Mouse (Mus musculus) urinary bladder, adult 2 months (tissue): ENCODE measurements around the gene Trmt44. TPM values are rescaled to one million over a fixed set of nuclear protein-coding genes. Genes with fewer than 3 reads are reported as not detected.

Source experiments
- DNase-seq: peaks from one replicate; pipeline ENCODE4 v3.0.0; 2022; ENCODE audit warnings: low spot score
- polyA plus RNA-seq: library from polyadenylated mRNA; depleted of rRNA; stranded (reverse); fragments of >200 nt; gene quantifications from 2 replicates; pipeline ENCODE4 v1.2.3, GENCODE M21; 2012; rRNA removed

Gene Trmt44
- polyA plus RNA-seq, 1 experiment: 5.4 TPM

GRCm38 (mm10) chr5:35541059-35541790, 33.6 kb downstream of the Trmt44 start:
- DNase-seq: no peak

GRCm38 (mm10) chr5:35540555-35540954, 34.3 kb downstream of the Trmt44 start:
- no peak for DNase-seq

- DNase-seq: no peak
These were observed 35.3 kb downstream of the Trmt44 start for GRCm38 (mm10) chr5:35539576-35539975.

GRCm38 (mm10) chr5:35538022-35538421, 36.8 kb downstream of the Trmt44 start:
- DNase-seq: no peak

GRCm38 (mm10) chr5:35537474-35537873, 37.4 kb downstream of the Trmt44 start:
- DNase-seq: no peak

- DNase-seq: no peak
These were observed 38.6 kb downstream of the Trmt44 start for GRCm38 (mm10) chr5:35536271-35536670.

GRCm38 (mm10) chr5:35531586-35531985, 43.3 kb downstream of the Trmt44 start:
- DNase-seq: no peak

GRCm38 (mm10) chr5:35530442-35530841, 44.4 kb downstream of the Trmt44 start:
- no peak for DNase-seq

- no peak for DNase-seq
These were observed 49.3 kb downstream of the Trmt44 start, which contains the start of gene Cpz for GRCm38 (mm10) chr5:35525469-35526123. Gene Cpz, minus strand, starts transcription at chr5:35525698.

- no peak for DNase-seq
These were observed 50.5 kb downstream of the Trmt44 start for GRCm38 (mm10) chr5:35524381-35524780.

GRCm38 (mm10) chr5:35523735-35524134, 51.1 kb downstream of the Trmt44 start:
- DNase-seq: no peak

- no peak for DNase-seq
These were observed 58.1 kb downstream of the Trmt44 start for GRCm38 (mm10) chr5:35516781-35517180.

- no peak for DNase-seq
These were observed 64.3 kb downstream of the Trmt44 start for GRCm38 (mm10) chr5:35510589-35510988.

Other genes with a start within 250 kb of the Trmt44 start
- gene Hmx1, start 186.0 kb downstream of the Trmt44 start, polyA plus RNA-seq: 0.04 TPM in 1 of 2 replicates, not detected in the other
- 36.1 and 38.1 TPM in 2 replicates for gene Cpz, start 49.4 kb downstream of the Trmt44 start, polyA plus RNA-seq
- 30.1 and 35.0 TPM in 2 replicates for gene Acox3, start 8.0 kb upstream of the Trmt44 start, polyA plus RNA-seq
- 90.2 and 126 TPM in 2 replicates for gene Htra3, start 104.7 kb upstream of the Trmt44 start, polyA plus RNA-seq
- gene Sh3tc1, start 164.9 kb upstream of the Trmt44 start, polyA plus RNA-seq: 2.4 and 3.2 TPM in 2 replicates
- gene Ablim2, start 182.8 kb upstream of the Trmt44 start, polyA plus RNA-seq: 3.7 and 4.4 TPM in 2 replicates